Mouse (Mus musculus): ENCODE measurements at regions not wholly inside any gene's neighbourhood (a gene's known extent, or its start where the extent isn't known, plus 50 kb on each side); places are given as distances from the start of the nearest gene placed in this dataset.
A peak's percentile ranks its signal among the peaks of the same experiment; 100 is the strongest.
"Not testable (repeated sequence)": the region's sequence is repeated elsewhere in the genome, so short reads cannot be mapped to it uniquely, and the experiment has no call there.

DNA sequence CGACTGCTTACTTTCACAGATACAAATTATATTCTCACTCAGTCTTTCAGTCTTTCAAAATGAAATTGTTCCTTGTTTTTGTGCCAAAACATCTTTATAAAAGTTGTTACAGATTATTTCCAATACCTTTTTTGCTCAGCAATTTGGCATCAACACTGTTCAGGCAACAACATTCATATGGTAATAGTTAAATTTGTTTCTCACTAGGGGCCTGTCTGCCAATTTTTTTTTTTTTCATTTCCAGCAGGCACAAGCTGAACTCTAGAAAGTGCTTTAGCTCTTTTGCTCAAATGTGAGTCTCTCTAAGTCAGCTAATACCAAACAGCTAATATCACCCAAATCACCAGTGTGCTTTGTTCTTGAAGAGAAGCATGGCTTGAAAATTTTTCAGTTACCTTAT is 199.4 kb downstream of the Antxr2 start:
- no peak for DNase-seq (ENCODE audit: low spot score in 2 of 2)

DNA sequence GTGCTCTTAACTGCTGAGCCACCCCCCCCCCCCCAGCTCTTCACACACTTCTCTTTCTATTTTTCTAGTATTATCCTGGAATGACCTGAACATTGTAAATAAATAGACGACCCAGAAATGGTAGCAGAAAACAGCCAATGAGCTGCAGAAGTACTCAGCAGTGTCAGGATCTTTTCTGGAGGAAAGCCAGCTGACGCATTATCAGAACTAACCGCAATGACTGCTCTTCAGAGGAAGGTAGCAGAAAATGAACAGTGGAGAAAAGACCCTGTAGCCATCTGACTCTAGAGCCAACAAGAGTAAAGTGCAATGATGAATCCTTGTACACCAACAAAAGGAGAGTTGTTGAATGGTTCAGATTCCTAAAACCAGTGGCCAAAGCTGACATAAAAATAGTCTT is 213.4 kb downstream of the Antxr2 start:
- no peak for DNase-seq (ENCODE audit: low spot score in 2 of 2)

DNA sequence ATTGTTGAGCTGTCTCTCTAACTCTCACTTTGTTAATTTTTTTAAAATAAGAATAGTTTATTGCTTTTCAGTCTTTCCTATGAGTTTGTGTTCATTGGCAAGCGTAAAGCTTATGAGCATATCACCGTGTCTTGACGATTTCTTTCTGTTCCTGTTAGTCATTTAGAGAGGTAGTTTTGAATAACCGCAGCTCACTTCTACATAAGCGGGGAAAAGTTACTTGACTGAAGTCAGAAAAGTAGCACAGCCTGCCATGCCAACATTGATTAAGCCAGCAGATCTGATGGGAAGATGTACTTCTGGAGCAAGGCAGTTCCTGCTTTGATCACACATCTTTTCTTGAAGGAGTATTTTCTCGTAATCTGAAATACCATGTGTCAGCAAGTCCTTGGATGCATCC is 215.5 kb downstream of the Antxr2 start:
- DNase-seq (ENCODE audit: low spot score in 2 of 2): no peak

DNA sequence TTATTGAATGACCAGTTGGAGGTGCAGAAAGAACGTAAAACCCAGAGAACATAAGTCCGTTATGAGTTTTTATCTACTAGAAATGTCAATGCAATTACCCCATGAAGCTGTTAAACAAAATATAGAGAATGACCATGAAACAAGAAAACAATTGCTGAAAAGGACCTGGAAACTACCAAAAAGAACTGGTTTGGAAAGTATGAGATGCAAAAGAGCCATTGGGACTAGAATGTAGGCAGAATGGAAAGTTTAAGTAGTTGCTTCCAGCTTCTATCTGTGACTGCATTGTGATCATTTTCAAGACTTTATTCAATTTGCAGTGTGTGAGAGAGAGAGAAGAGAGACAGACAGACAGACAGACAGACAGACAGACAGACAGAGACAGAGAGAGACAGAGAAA is 216.1 kb downstream of the Antxr2 start:
- DNase-seq (ENCODE audit: low spot score in 2 of 2): no peak

DNA sequence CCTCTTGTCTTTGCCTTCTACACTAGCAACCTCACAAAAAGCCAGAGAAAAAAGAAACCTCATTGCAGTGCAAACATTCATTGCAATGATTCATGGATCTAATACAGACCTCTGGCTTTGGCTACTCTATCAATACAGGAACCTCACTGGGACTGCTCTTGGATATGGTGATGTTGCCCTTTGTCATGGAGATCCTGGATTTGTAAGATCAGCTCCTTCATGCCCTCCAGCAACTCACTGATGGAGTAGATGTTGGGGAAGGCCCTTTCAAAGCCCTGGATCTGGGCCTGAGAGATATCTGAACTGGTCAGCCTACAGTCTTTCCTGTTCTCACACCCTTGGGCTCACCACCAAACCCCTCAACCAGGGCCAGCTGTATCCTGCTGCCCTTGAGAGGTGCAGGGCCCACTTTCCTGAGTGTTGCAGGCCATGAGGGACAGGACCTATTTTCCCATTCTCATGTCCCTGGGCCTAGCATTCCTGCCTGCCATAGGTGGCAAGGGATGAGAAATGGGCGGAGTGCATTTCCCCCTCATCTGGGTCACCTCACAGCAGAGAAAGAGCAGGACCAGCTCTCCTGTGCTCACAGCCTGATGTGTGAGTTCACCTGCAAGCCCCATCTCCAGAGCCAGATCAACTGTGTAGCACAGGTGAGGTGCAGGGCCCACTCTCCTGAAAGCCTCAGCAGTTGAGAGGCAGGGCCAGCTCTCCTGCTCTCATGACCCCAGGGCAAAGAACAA is 218.1 kb downstream of the Antxr2 start:
- DNase-seq (ENCODE audit: low spot score in 2 of 2): no peak

DNA sequence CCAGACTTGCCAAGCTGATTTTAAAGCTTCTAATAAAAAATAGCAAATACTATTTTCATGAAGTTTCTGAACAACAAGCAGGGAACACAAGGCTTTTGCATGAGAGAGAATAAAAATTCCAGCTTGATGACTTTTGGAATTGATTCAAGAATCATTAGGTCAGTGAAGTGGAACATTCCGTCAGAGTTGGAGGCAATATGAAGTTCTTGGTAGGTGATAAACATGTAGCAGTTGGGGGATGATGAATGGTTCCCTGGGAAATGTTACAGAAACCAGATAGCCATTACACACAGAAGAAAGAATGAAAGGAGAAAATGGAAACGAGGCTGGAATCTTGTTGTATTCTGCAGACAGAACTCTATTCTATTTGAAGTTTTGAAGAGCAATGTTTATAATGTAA is 221.8 kb downstream of the Antxr2 start:
- no peak for DNase-seq (ENCODE audit: low spot score in 2 of 2)

DNA sequence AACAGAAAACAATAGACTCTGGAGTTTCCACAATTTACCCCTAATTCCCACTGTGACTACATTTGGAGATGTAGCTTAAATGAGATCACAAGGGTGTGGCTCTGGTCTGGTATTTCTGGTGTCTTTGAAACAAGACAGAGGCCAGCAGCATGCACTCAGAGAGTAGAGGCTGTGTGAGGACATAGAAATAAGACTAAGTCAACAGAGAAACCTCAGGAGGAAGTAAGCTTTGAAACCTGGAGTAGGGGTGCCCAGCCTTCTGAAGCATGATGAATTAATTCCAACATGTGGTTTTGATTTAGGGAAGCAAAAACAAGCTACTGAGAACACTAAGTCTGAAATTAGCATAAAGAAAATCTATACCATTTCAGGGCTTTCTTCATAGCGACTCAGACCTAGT is 223.7 kb downstream of the Antxr2 start:
- no peak for DNase-seq (ENCODE audit: low spot score in 2 of 2)

DNA sequence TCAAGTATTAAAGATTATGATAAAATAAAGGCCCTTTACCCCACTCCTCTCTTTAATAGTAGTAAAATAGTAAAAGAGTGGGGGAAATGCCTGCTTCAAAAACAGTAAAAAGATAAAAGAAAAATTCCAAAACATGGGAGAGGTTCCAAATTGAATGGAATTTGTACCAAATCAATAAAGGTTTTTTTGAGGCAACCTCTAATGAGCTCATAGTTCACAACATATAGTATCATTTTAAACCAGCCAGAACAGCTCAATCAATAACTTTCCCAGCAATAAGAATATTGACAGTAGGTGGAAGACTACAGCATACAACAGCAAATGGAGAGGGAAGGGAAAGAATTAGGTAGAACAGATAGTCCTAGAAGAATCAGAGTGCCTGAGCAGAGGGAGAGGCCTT is 224.1 kb downstream of the Antxr2 start:
- no peak for DNase-seq (ENCODE audit: low spot score in 2 of 2)

DNA sequence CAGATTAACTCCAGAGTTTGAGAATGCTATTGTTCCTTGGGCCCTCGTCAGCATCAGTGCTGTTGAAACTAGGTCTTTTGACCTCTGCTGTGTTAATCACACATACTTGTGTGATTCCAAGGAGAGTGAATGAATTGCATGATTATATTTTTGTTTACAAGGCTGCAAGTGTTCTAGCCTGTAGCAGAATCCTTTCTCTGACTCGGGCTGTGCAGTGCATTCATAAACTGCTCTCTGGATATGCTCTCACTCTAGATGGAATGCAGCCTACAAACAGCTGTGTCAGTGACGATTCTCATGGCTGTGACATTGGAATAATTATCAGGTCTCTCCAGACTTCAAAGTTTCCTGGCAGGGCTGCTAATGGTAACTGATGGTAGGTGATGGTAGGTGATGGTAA is 230.8 kb downstream of the Antxr2 start:
- no peak for DNase-seq (ENCODE audit: low spot score in 2 of 2)

DNA sequence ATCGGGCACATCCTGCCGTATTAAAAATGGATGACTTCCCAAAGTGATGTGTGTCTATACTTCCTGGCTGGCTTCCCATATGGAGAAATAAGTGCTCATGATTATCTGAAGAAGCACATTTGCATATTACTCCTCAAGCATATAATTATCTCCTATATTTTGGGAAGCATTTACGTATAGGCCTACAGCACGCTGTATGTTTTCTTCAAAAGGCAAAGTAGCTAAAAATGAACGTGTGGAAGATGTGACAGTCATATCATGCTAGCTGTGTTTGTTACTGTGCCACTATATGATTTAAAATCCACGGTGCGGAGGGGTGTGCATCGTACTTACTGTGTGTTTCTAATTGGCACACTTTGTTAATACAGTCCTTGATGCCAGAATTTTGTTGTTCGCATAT is 242.7 kb downstream of the Antxr2 start:
- DNase-seq (ENCODE audit: low spot score in 2 of 2): no peak

DNA sequence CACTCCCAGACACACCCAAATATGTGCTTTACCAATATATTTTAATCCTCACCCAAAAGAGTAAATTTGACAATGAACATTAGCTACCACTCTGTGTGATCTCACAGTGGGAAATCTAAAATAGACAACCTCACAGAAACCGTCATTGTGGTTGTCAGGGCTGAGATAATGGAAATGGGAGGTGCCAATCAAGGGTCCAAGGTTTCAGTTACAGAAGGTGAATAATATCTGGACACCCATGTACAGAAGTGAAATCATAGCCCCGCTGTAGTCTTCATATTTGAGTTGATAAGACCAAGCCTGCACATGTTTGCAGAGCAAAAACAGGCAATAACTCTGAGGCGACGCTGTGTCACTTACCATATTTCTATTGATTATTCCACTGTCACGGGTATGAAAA is 243.8 kb downstream of the Antxr2 start:
- DNase-seq (ENCODE audit: low spot score in 2 of 2): no peak

DNA sequence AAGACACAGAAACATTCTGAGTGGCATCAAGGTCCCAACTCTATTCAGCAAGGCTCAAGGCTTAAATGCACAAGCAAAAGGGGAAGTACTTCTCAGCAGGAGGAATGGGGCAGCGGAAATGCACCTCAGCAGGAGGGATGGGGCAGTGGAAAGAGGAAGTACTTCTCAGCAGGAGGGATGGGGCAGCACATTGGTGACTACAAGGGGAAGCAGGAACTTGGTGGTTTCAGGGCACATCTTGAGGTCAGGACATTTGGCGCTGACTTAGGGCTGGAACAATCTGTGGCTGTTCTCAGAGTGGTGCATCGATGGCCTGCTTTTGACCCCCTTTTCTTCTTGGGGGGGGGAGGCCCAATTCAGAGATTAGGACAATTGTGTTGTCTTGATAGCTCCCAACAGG is 255.7 kb downstream of the Antxr2 start:
- DNase-seq (ENCODE audit: low spot score in 2 of 2): not testable (repeated sequence)

DNA sequence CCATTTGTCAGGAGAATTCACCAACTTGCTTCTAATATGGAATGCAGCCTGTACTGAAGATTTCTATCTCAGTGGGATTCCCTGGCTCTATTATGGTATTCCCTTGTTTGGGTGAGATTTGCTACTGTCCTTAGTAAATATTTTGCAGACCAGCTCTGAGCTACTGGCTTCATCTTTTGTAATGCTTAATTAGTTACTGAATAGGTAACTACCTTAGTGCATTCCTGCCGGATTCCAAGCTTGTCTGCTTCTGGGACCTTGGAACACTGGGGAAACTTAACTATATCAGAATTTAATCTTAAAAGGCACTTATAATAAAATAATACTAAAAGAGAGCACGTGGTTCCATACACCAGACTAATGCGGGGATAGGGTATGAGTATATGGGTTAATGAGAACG is 257.4 kb downstream of the Antxr2 start:
- DNase-seq (ENCODE audit: low spot score in 2 of 2): not testable (repeated sequence)

DNA sequence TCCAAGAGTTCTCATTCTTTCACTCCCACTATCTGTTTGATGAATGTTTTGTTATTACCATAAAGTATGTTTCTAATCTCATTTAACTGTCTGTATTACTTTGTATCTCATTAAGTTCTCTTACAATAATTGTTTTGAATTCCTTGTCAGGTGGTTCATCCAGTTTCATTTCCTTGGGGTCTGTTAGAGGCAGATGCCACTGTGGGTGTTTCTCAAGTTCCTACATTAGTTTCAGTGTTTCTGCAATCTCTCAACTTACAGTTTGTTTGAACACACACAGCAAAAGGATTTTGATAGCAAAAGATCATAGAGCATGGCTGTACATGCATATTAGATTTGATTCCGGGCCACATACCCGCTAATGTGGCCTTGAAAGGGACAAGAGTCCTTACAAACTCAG is 280.5 kb upstream of the Gk2 start:
- no peak for DNase-seq (ENCODE audit: low spot score in 2 of 2)

DNA sequence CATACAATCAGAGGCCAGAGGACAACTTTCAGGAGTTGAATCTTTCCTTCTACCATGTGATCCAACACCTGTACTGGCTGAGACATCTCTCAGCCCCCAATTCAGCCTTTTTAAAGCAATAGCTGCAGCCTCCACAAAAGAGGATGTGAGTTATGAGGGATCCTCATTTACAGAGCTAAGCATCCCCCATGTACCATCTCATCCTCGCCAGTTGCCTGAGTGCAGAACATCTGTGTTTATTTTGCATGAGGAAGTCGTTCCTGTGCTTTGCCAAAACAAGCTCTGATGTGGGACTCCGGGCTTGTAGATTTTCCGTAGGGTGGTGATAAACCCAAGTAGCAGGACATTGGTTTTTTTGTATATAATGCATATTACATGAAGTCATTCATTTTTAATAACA is 274.1 kb upstream of the Gk2 start:
- no peak for DNase-seq (ENCODE audit: low spot score in 2 of 2)

DNA sequence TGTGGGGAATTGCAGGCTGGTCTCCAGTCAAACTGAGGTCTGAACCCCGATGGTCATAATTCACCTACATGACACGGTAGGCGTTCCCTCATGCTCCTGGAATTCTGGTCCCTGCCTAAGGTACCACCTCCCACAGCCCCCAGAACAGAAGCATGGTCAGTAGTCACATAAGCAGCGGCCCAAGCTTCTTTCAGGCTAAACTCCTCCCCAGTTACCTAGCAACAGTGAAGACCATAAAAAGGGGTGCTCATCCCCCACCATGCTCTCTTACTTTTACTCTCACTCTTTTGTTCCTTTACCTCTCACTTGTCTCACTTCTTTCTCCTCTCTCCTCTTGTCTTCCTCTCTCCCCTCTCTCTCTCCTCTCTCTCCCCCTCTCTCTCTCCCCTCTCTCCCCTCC is 262.5 kb upstream of the Gk2 start:
- not testable (repeated sequence) for DNase-seq (ENCODE audit: low spot score in 2 of 2)

DNA sequence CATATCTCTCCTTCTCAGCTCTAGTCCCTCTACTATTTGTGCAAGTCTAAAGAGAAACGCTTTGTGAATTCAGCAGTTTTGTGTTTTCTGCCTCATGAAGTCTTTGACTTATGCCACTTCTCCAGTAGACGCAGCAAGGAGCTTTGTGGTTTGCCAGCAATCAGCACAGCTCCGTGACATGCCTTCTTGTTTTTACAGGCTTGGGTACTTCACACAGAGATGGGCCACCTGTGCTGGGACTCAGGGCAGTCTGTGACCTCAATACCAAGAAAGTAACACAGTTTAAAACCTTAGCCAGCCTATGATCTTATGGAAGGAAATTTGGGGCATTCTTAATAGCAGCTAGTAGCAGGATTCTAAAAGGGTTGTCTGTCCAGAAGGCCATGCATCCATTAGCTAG is 248.4 kb upstream of the Gk2 start:
- no peak for DNase-seq (ENCODE audit: low spot score in 2 of 2)

DNA sequence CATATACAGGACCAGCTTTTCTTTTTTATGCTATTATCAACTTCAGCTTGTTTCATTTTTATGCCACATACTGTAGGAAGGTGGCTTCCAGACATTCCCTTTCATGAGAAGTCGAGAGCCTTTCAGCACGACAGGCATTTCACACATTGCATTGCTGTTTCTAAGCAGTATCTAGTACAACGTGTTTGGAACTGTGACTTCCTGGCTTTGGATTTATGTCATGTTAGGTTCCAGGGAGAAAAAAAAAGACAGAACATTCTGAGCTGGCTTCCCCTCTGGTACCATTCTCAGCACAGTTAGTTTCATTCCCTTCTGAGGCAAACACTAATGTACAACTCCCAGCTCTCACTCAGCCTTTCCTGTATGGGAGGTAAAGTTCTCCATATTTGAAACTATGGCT is 243.7 kb upstream of the Gk2 start:
- DNase-seq (ENCODE audit: low spot score in 2 of 2): no peak

DNA sequence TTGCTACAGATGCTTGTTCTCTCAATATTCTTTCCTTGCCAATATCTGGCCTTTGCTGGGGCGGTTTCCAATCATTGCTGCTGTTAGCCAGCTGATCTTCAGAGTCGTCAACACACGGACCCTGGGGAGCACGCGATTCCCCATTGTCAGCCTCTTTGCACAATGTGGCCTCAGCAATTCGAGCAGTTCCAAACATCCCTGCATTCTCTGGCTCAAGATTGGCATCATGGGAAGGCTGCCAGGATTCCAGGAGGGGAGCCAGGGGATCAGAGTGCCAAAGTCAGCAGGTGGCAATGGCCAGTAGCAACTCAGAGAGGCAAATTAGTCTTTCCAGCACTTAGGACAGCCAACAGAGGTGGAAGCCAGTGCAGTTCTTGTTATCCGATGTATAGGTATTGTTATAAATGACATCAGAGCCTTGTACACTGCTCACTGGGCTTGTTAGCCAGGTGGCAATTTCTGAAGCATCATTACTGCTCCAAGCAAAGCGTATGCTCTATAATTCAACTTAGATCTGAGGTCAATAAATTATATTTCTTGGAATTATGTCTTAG is 240.8 kb upstream of the Gk2 start:
- peak; percentile 75 to 81 for DNase-seq (ENCODE audit: low spot score in 2 of 2)

DNA sequence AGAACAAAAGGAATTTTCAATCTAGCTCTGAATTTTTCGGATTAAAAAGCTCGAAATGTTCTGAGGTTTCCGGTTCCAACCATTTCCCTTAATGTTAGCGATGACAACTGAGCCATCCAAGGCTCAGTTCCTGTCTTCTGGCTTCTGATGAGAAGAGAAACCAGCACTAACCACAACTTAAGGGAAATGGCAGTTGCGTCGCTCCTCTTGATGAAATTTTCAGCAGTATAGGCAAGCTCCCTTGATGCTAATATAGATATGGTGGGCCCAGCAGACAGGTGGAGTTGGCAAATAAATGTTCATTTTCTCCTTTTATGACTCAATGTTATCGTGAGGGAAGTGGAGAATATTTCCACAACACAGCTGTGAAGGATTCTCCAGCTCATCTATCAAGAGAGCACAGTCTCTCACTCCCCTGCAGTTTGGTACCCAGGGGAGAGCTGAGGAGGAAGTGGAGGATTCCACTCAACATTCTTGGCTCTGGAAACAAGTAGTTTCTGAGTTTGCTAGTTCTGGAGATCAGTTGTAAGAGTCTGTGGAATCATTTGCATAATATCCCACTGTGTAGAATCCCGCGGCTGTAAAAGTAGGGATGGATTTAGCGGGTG is 236.6 kb upstream of the Gk2 start:
- peak; percentile 8 to 9 for DNase-seq (ENCODE audit: low spot score in 2 of 2)

DNA sequence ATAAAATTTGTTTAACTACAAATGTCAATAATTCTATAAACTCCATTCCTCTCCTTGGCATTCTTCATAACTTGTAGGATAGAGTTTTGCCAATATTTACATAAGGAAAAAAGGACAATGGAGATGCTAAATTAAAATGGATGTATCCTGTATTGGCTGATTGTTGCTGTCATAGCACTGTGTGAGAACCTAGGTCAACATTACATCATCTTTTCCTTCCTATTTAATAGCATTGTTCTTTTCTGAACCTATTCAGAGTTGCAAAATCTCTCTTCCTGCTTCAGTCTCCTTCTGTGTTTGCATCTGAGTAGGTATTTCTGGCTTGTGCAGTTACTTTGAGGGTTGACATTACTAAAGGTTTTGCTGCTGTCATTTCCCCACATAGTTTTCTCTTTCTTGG is 228.6 kb upstream of the Gk2 start:
- no peak for DNase-seq (ENCODE audit: low spot score in 2 of 2)

DNA sequence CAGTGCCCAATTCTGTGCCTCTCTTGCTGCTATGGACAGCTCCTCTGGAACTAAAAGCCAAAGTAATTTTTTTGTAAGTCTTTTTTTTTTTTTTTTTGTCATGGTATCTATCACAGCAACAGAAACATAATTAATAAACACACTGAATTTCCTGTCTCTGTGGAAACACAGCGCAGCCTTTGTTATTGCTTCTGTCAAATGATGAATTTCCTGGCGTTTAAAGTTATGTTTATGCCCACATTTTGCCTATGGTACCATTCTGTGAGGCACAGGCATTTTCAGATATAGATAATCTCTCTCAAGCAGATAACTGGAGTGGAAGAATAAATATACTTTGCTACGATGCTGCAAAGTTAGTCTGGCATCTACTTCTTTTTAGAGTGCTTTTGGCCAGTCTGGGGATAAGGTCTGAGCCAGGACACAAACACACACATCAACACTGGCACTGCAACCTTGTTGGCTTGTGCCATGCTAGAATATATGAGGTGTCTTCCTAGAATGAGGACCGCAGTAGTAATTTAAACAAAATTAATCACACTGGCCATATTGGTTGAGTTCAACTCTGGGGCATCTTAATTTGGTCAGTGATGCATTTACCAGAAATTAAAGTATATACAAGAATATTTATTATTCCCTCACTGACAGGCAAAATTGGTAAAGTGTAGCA is 227.9 kb upstream of the Gk2 start:
- no peak for DNase-seq (ENCODE audit: low spot score in 2 of 2)

DNA sequence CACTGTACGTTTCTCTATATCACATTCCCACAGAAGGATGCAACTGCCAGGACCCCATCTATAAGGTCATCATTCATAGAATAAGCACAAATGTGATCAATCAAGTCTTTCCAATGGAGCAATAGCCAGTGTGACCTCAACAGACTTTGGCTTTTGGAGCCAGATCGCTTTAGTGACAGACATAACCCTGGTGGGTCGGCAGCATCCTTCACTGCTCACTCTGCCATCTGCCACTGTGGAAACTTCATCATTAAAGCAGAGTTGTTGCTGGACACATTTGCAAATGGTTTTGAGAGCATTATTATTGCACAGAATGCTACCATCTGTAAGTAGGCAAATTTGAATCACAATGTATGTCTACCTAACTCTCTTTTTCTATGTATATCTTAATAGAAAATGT is 212.9 kb upstream of the Gk2 start:
- DNase-seq (ENCODE audit: low spot score in 2 of 2): no peak
